Mouse (Mus musculus) testis, postnatal 10 days (tissue): ENCODE results near the gene Dmrt2.
A peak's percentile ranks its signal among the peaks of the same experiment; 100 is the strongest.

Experiments used
- DNase-seq: peaks from one replicate; pipeline ENCODE4 v3.0.0; 2021; ENCODE audit warnings: low spot score

Dmrt2 gene

DNA sequence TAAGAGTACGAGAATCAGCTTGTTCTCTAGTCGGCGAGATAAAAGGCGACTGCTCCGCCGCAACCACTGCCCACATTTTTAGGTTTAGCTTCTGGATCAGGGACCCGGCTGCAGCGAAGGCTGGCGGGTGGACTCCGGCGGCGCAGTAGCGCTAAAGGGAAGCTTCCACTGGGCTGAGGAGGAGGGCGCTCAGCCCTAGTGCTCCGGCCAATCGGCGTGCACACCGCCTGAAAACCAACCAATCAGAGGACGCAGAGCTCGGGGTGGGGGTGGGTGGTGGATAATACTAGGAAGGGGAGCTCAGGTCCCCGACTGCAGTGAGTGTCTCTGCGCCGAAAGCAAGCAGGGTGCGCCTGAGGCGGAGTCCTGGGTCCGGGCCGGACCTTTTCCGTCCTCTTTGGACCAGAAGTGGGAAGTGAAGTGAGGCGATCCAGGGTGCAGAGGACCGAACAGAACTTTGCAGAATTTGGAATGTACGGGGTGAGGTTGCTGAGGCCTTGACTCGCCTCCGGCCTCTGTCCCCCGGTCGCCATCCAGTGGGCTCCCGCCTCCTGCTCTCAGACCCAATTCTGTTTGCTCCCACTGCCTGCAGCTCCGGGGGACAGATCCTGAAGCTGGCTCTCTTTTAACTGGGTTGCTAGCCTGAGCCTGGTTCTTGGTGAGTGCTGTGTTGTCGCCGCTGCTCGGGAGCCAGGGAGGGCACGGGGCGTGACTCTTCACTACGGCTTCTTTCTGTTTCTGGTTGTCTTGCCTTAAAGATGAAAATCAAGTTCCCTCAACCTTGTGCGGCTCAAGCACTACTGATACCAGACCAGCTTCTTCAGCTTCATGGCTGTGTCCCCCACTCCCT is at the start of gene Dmrt2:
Gene Dmrt2 (plus strand): TSS at position 311 of the 850 bp plus-strand sequence.
- DNase-seq, result peak; percentile 66

DNA sequence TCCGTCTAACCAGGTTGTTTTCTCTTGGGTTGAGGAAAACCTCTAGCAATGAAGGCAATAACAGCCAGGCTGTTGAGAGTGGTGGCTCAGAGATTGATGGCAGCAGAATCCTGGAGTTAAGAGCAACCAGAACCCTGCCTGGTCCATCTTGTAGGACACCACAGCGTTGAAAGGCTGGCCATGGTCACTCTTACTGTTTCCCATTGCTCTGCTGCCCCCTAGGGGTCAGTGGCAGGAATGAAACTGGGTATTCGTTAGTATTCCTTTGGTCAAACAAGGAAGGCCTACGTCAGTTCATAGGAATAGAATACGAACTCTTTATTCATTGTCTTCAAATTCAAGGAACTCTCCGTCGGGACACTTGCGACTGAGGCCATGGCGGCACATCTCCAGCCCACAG is 43.7 kb upstream of the Dmrt2 start:
- peak; percentile 84 for DNase-seq

DNA sequence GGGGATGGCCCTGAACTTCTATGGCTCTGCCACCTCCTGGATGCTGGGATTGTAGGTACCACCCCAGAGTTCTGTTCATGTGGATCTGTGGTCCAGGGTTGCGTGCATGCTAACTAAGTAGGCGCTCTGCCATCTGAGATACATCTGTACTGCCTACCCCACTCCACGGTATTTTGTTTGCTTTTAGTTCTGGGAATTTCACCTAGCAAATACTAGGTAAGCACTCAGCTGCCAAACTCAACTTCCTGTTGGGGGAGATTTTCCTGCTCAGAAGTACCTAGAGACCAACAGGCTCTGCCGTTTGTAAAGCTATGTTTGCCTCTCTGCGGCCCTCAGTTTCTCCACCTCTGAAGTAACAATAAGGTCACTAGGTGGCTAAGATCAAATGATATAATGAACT is 37.1 kb upstream of the Dmrt2 start:
- DNase-seq, result no peak

DNA sequence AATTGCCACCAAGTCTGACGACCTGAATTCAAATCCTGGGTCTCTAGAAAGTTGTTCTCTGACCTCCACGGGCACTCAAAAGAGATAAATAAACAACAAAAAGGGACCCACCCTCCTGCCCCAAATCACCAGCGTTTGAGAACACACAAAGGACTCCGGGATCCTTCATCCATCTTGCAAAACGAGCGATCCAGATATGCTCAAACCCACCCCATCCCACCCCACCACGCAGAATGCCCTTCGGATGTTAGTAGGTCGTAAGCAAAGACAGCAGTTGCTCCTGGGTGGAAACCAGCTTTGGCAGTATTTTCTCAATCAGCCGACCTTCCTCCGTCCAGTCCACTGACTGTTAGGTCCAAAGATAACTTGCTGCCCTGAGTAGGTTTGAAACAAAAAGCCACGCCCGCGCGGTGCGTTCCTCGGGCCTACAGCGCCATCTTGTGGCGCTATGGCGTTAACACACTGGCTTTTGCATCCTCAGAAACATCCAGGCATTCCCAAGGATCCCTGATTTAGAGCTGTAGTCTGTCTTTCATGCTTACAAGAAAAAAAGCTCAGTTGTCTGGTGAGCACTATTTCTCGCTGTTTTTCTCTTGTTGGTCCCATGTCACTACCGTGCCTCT is 36.5 kb upstream of the Dmrt2 start:
- peak; percentile 83 for DNase-seq

DNA sequence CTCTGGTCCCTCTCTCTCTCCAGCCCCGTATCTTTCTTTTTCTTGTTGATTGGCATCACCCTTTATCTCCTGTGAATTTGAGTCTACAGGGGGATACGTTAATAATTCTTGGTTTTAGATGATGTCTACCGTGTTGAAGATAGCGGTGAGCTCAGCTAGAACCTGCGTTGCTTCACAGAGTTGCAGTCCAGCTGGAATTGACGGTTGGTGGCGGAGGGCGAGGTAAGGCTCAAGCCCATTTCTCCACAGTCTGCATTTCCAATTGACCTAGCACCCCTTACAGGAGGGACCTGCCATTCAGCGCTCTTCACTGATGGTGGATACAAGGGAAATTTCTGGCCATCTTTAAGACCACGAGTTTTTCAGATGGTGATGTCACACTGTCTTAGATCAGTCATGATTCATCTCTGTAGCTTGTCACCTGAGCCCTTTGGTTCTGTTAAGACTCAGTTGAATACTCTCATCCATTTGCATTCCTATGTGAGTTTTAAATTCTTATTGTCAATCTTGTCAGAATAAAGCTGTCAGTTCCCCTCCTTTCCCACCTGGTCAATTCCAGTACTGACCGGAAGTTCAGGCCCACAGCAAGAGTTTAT is 33.3 kb upstream of the Dmrt2 start:
- DNase-seq, result no peak

DNA sequence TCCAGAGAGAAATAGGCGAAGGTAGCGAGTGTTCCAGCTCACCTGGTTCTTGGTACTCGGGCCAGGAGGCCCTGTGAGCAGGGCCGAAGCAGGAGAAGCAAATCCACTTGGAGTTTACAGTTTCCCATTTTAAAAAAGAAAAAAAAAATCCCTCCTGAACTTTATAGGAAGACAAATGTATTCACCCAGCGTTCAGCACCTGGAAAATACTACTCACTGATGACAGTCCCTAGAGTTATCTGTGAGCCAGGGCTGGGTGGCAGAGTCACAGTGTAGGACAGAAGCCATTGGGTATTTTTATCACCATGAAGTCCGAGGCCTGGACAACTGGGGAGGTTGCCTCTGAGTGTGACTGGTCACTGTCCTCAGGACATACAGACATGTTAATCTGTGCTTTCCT is 30.4 kb upstream of the Dmrt2 start:
- DNase-seq, result no peak

DNA sequence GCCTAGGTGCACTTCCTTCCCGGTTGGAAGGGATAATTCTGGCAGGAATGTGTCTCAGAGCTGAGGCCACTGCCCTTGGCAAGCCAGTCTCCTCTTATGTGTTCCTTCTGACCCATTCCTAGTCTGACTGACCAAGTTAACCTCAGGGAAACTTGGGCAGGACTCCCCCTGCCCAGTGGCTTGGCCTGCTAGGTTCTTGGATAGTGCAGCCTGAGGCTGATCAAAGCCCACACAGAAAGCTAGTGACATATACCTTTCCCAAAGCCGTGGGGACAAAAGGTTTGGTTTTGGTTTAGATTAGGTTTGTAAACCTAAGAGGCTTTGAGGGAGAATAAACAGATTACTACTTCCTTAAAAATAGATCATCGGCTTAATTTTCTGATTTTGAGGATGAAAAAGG is 25.1 kb upstream of the Dmrt2 start:
- no peak for DNase-seq

DNA sequence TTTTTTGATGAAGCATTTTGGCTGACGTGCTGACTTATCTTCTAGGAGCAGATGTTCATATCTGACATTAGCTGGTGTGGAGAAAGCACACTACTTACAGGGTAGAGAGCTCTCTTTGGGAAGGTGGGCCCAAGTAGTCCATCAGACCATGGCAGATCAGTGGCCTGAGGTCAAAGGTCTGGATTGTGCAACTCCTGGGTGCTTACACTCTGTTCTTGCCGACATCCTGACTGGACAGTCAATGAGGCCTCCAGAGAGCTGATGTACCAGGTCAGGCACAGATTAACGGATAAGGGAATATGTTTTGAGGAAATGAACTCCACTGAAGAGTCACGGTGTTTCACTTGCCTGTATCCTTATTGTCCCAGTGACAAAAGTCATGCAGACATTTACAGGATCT is 23.5 kb upstream of the Dmrt2 start:
- DNase-seq, result no peak

DNA sequence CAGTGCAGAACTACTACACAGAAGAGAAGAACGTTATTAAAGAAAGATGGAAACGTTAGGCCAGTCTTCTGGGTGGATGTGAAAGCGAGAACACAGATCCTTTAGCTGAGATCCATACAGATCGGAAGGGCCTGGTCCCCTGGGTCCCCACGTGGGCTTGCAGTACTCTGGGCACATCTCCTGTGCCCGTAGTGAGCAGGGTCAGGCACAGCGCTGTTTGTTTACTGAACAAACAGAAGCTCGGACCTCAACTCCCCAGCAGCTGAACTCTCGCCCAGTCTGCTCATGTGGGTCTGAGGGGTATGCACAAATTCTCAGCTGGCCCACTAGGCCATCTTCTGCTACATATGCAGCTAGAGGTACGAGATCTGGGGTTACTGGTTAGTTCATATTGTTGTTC is 21.7 kb upstream of the Dmrt2 start:
- DNase-seq, result no peak

DNA sequence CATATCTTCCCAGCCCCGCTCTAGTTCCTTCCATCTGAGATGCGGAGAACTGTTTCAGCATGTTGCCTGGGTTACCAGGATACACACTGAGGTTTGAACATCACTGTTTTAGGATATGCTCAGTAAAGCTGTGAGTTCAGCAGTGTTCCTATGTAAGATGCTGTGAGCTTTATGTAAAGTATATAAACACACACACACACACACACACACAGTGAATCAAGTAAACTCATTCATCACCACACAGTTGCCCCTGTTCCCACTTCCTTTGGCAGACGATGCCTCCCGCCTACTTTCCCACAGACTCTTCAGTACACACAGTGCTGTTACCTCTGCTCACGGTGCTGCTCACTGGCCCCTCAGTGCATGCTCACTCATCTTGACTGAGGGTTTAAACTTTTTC is 19.7 kb upstream of the Dmrt2 start:
- no peak for DNase-seq

DNA sequence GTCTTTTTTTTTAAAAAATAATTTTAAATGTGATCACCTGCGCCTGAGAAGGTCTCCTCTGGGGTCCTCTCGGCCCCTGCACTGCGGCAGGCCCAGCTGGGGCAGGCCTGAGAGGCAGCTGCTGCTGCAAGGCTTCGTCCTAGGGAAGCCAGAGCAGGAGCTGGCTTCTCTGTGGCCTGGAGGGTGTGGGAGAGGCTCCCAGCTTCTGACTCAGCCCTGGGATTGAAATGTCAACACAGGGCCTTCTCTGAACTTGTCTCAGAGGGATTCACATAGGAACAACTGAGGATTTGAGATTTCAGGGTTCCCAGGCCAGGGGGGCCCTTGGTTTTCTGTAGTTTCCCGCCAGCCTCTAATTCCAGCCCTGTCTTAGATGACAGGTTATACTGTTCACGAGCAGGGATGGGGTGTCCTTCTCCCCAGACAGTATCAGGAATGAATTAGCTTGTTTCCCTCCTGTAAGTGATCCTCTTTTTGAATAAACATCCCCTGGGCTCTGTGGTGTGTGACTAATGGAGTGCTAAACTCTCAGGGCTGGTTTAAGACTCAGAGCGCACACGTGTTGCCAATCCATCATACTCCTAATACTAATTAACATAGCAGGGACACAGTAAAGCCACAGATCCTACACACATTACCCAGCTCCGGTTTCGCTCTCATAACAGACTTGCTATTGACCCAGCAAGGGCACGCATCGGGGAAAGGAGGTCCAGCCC is 18.0 kb upstream of the Dmrt2 start:
- DNase-seq, result no peak

DNA sequence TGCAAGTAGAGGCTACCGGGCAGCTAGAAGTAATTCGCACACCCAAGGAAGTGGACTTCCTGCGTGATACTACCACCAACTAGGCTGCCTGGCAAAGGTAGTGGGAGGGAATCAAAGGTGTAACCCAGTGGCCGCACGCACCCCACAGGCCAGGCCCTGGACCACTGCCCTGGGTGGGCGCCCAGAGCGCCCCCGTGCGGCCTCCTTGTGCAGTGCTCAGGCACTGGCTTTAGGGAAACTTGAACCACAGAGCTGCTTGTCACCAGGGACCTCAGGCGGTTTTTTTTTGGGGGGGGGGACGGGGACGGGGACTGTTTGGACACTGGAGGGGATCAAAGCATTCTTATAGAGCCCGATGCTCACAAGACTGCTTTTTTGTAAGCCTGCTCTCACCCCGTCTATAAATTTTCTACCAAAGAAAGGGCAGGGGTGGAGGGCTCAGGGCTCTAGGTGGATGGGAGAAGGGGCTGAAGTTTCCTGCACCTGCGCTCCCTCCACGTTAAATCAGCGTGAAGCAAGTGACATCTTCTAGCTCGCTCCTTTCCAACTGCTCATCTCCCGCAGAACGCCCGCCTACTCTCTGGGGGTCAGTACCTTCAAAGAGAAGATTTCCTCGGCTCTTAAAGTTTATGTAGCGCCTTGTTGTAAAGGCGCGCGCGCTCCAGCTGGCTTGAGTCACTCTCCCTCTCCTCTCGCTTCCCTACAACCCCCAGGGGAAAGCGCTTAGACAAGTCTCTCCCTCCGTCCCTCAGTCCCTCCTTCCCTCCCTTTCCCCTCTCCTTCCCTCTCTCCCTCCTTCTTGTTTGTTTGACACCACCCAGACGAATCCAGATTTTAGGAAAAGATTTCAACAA is 6.5 kb upstream of the Dmrt2 start:
- DNase-seq, result peak; percentile 51

DNA sequence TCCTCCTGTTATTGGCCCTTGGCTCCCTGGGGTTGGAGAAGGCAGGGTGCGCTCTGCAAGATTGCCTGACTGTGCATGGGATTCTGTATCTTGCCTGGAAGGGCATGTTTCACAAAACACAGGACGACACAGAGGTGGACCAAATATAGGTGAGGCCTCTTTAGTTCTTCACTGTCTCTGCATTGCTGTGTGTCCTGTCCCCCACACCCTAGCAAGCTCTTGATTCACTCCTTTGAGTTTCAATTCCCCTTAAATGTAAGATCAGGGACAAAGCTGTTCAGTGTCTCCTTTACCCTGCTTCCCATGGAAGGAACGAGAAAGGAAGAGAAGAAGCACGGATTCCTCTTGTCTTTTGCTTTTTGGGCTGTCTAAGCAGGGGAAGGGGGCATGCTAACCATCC is 4.4 kb upstream of the Dmrt2 start:
- DNase-seq, result no peak

DNA sequence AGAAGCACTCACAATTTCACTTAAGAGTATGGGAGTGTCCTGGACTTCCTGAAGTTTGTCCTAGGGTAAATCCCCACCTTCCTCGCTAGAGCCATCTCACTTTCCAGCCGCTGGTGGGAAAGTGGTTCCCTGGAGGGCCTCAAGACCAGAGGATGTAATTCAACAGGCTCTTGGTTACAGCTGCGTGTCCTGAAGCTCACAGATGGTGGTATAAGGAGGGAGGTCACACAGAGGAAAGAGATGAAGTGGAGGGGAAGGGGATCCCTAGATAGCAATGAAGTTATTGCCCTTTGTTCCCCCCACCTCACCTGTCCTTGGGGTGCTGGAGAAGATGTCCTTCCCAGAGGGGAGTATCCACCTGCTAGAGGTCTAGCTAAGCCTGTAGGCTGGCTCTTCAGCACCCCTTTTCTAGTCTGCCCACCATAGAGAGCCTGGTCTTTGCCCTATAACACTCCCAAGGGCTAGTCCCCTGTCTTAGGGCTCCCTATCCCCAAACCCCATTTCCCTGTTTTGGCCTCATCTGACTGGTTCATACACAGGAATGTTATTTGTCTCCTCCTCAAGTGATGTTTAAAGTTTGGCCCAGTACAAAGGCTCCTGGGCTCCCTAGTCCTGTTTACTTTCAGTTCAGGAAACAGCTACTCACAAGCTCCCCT is 2.5 kb upstream of the Dmrt2 start:
- DNase-seq, result no peak

DNA sequence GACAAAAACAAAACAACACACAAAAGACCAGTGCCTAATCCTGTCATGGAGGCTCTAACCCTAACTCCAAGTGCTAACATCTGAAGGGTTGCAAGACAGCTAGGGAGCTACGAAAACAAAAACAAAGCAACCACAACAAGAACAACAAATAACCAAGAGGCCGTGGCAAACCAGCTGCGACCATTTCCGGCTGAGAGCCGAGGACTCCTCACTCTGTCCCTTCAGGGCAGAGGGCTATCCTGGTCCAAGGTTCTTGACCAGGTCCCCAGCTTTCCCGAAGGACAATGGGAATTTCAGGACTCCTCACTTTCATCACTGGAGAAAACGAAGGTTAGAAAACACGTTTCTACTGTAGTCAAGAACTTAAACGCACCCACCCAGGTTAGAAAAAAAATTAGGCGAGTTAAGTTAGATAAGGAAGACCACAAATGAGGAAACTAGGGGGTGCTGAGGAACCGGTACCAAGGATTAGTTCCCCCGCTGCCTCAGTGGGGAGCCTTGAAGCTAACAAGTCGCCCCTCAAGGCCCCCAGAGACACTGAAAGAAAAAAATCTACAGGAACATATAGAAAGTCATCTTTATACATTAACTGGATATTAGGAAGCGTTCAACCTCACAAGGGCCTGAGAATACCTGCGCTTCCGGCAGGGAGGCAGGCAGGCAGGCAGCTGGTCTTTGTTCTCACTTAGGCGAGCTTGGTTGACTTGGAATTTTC is 1.5 kb upstream of the Dmrt2 start:
- DNase-seq, result no peak

DNA sequence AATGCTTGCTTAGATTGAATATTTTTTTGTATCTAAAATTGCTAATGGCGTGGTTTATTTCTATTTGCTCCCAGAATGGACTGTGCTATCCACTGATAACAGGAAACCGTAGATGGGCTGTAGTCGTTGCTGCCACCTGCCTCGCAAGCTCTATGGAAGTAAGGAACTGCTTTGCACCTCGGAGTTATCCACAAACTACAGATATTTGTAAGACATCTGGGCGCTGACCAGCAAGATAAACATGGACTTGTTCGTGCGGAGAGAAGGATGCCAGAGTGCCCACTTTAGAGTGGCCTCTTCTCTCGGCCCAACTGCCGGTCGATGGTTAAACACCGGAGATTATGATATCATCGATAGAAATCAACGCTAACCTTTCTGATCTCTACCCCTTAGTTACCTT is 530 bp upstream of the Dmrt2 start:
- no peak for DNase-seq

DNA sequence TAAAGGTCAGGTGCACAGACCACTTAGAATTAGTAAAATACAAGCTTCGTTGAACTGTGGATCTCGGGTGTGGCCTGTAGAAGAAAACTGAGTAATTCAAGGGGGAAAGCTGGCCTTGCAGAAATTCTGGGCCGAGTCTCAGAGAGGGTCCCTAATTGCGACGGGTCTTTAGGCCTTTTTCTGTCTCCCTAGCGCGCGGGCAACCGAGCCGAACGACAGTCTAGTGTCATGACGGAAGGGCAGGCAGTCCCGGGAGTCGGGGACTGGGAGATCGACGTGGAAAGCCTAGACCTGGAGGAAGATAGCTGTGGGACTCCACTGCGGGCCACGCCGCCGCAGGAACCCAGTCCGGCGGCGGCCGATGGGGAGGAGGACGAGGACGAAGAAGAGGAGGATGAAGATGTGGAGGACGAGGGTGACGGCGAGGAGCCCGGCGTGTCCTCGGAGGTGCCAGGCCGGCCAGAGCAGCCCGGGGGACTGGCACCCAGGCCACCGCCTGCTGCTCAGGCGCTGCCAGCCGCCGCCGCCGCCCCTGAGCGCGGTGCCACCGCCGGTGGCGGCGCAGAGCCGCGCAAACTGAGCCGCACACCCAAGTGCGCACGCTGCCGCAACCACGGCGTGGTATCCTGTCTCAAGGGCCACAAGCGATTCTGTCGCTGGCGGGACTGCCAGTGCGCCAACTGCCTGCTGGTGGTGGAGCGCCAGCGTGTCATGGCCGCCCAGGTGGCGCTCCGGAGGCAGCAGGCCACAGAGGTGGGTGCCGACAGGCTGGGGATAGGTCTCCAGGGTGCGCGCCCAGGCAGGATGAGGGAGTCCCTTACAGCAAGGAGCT is 1.2 kb downstream of the Dmrt2 start:
- DNase-seq, result no peak

DNA sequence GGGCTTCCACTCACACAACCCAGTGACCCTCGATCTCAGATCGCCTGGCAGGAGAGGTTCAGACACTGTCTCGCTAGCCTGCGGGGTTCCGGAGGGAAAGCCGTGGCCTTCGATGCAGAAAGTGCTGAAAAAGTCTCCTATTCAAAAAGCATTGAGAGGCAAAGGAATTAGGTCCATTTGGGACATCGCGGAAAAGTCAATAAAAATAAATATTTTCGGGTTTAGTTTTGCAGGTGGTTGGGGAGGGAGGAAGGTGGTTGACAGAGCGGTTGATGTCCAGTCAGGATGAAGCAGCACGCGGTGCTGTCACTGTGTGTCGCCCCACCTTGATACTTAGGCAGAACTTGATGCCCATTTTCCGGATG is 1.8 kb downstream of the Dmrt2 start:
- DNase-seq, result no peak

DNA sequence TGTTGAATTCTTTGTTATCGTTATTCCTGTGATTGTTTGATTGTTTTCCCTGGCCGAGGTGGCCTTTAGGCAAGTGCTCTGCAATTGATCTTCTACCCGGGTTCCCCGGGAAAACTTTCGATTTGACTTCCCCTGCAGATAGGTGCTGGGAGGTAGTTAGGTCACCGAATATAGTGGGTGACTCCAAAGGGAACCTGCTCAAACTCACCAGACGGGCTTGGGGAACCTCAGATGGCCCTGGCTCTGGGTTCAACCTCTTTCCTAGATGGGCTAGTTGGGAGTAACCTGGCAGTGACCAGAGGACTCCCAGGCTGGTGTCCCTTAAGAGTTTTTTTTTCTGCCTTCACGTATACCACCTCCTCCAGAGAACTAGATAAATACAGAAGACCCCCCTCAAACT is 2.5 kb downstream of the Dmrt2 start:
- no peak for DNase-seq
